Mouse (Mus musculus) ES-Bruce4 (cell line): ENCODE results near the gene Arpc4.

Source experiments
- EP300 ChIP-seq: IDR thresholded peaks from 2 replicates; pipeline ENCODE4 v1.6.1; 2011; ENCODE audit warnings: low read depth, low read length; ENCODE audit not compliant: insufficient read depth
- POLR2A ChIP-seq: IDR thresholded peaks from one replicate; pipeline ENCODE4 v1.8.1; 2011; ENCODE audit warnings: low read length; ENCODE audit not compliant: insufficient read depth

DNA sequence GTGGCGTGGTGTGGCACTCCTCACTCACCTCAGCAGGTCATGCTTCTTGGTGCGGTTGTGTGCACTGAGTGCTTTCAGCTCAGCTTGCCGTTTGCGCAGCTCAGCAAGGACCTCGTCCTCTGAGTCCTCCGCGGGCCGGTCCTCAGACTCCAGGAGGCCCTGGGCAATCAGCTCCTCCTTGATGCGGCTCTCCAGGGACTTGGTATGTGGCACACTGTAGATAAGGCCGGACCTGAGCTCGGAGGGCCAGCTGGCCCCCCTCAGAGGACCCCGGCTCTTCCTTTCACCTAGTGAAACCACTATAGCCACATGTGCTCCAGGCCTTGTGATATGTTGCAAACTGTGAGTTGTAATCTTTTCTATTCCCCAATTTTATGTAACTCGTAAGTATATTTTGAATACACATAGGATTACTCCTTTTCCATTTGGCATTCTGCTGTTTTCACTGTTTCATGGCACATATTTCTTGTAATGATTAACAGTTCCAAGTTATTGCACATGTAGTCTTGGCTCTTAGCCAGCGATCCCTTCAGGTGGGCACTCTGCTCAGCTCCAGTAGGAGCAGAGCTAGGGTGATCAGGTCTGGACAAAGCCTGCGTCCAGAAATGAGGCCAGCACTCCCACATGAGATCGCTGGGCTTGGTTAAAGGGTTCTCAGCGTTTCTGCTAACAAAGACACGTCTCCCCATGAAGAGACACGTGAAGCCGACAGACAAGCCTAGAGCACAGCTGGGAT is 7.6 kb upstream of the Arpc4 start:
- TF ChIP-seq POLR2A (no peak), EP300 (no peak)
